Mouse (Mus musculus): ENCODE data around the gene Rnf157. TPM values are rescaled to one million over a fixed set of nuclear protein-coding genes. Genes with fewer than 3 reads are reported as not detected.
A peak's percentile ranks its signal among the peaks of the same experiment; 100 is the strongest.

The Rnf157 gene
- polyA plus RNA-seq, 1 experiment from 2014 or later: 39.6 TPM

GRCm38 (mm10) chr11:116359652-116360051 is 53.2 kb downstream of the Rnf157 start:
- Histone ChIP-seq H3K36me3 (peaks cover 61% of the 10 kb centered on the region), H3K4me2 (no peak overlapping the region), H3K27me3 (no peaks in the 10 kb centered on the region), H3K4me3 (no peak overlapping the region), H3K9ac (0 out of 2 replicates have a peak overlapping the region, but pooled peaks have one; percentile 4), H3K27ac (peak overlapping the region; percentile 60; the same call in 1 of the 2 replicates), H3K9me3 (no peaks in the 10 kb centered on the region), H3K4me1 (replicated peaks) (peaks cover 20% of the 10 kb centered on the region)
- 80% methylated on average over 12 of the region's 12 CpGs for WGBS
- ATAC-seq (ENCODE audit: low FRiP score): no peak

- WGBS: 73% methylated on average over 15 of the region's 15 CpGs
- H3K9me3 ChIP-seq: no peaks in the 10 kb centered on the region
- H3K36me3 ChIP-seq: peaks cover 66% of the 10 kb centered on the region
- H3K27me3 ChIP-seq: no peaks in the 10 kb centered on the region
- peaks cover 20% of the 10 kb centered on the region for H3K4me1 ChIP-seq (replicated peaks)
- peak overlapping the region; percentile 60; the same call in 1 of the 2 replicates for H3K27ac ChIP-seq
- no peak overlapping the region for H3K4me3 ChIP-seq
- no peak for ATAC-seq (ENCODE audit: low FRiP score)
- H3K4me2 ChIP-seq: no peak overlapping the region
- 0 out of 2 replicates have a peak overlapping the region, but pooled peaks have one; percentile 4 for H3K9ac ChIP-seq
Measured at GRCm38 (mm10) chr11:116358926-116359637, 53.8 kb downstream of the Rnf157 start.

- no peak overlapping the region for H3K4me3 ChIP-seq
- no peak overlapping the region for H3K27ac ChIP-seq
- no peaks in the 10 kb centered on the region for H3K9me3 ChIP-seq
- no peaks in the 10 kb centered on the region for H3K27me3 ChIP-seq
- H3K36me3 ChIP-seq: peaks cover 75% of the 10 kb centered on the region
- WGBS: 41% methylated on average over 17 of the region's 17 CpGs
- H3K4me1 ChIP-seq (replicated peaks): peaks cover 10% of the 10 kb centered on the region
- H3K9ac ChIP-seq: no peak overlapping the region
- H3K4me2 ChIP-seq: no peak overlapping the region
- ATAC-seq (ENCODE audit: low FRiP score): no peak
Measured at GRCm38 (mm10) chr11:116354521-116354920, 58.3 kb downstream of the Rnf157 start.

GRCm38 (mm10) chr11:116353535-116353934 is 59.3 kb downstream of the Rnf157 start:
- no peak overlapping the region for H3K9ac ChIP-seq
- H3K4me1 ChIP-seq (replicated peaks): 0 out of 2 replicates have a peak, but pooled peaks cover 3% of the 10 kb centered on the region
- H3K27me3 ChIP-seq: no peaks in the 10 kb centered on the region
- no peak overlapping the region for H3K4me2 ChIP-seq
- H3K4me3 ChIP-seq: no peak overlapping the region
- no peak for ATAC-seq (ENCODE audit: low FRiP score)
- no peak overlapping the region for H3K27ac ChIP-seq
- no peaks in the 10 kb centered on the region for H3K9me3 ChIP-seq
- WGBS: 95% methylated on average over 8 of the region's 8 CpGs
- peaks cover 77% of the 10 kb centered on the region for H3K36me3 ChIP-seq

GRCm38 (mm10) chr11:116351294-116351693 is 61.5 kb downstream of the Rnf157 start:
- no peaks in the 10 kb centered on the region for H3K4me1 ChIP-seq (replicated peaks)
- no peaks in the 10 kb centered on the region for H3K27me3 ChIP-seq
- WGBS: 86% methylated on average over 5 of the region's 5 CpGs
- H3K9me3 ChIP-seq: no peaks in the 10 kb centered on the region
- no peak overlapping the region for H3K9ac ChIP-seq
- H3K36me3 ChIP-seq: peaks cover 90% of the 10 kb centered on the region
- H3K4me2 ChIP-seq: no peak overlapping the region
- no peak for ATAC-seq (ENCODE audit: low FRiP score)
- no peak overlapping the region for H3K27ac ChIP-seq
- no peak overlapping the region for H3K4me3 ChIP-seq

GRCm38 (mm10) chr11:116347955-116348354 is 64.9 kb downstream of the Rnf157 start:
- ATAC-seq (ENCODE audit: low FRiP score): no peak
- WGBS: 74% methylated on average over 5 of the region's 5 CpGs
- Histone ChIP-seq H3K9ac (0 out of 2 replicates have a peak overlapping the region, but pooled peaks have one; percentile 19), H3K4me1 (replicated peaks) (peaks cover 11% of the 10 kb centered on the region), H3K4me3 (no peak overlapping the region), H3K27me3 (no peaks in the 10 kb centered on the region), H3K36me3 (peaks cover 87% of the 10 kb centered on the region), H3K4me2 (no peak overlapping the region), H3K9me3 (no peaks in the 10 kb centered on the region), H3K27ac (no peak overlapping the region)

GRCm38 (mm10) chr11:116347012-116347411 is 65.8 kb downstream of the Rnf157 start:
- Histone ChIP-seq H3K4me1 (replicated peaks) (peaks cover 11% of the 10 kb centered on the region), H3K4me2 (no peak overlapping the region), H3K4me3 (no peak overlapping the region), H3K9ac (no peak overlapping the region), H3K9me3 (no peaks in the 10 kb centered on the region), H3K27ac (no peak overlapping the region), H3K36me3 (peaks cover 88% of the 10 kb centered on the region), H3K27me3 (no peaks in the 10 kb centered on the region)
- 80% methylated on average over 7 of the region's 7 CpGs for WGBS
- ATAC-seq (ENCODE audit: low FRiP score): no peak

GRCm38 (mm10) chr11:116342069-116342791 is 70.6 kb downstream of the Rnf157 start:
- H3K27ac ChIP-seq: peak overlapping the region; percentile 55
- 70% methylated on average over 25 of the region's 25 CpGs for WGBS
- peaks cover 6% of the 10 kb centered on the region for H3K27me3 ChIP-seq
- H3K36me3 ChIP-seq: peaks cover 86% of the 10 kb centered on the region
- H3K4me3 ChIP-seq: no peak overlapping the region
- H3K4me1 ChIP-seq (replicated peaks): peaks cover 12% of the 10 kb centered on the region
- H3K9ac ChIP-seq: 0 out of 2 replicates have a peak overlapping the region, but pooled peaks have one; percentile 19
- no peak overlapping the region for H3K4me2 ChIP-seq
- no peak for ATAC-seq (ENCODE audit: low FRiP score)
- H3K9me3 ChIP-seq: no peaks in the 10 kb centered on the region

GRCm38 (mm10) chr11:116337531-116337930 is 75.3 kb downstream of the Rnf157 start:
- Histone ChIP-seq H3K9ac (peak overlapping the region; percentile 8; the same call in 1 of the 2 replicates), H3K4me1 (replicated peaks) (peaks cover 46% of the 10 kb centered on the region), H3K9me3 (no peaks in the 10 kb centered on the region), H3K27ac (no peak overlapping the region), H3K36me3 (peaks cover 43% of the 10 kb centered on the region), H3K4me2 (no peak overlapping the region), H3K4me3 (no peak overlapping the region), H3K27me3 (peaks cover 35% of the 10 kb centered on the region)
- no peak for ATAC-seq (ENCODE audit: low FRiP score)
- 86% methylated on average over 6 of the region's 6 CpGs for WGBS

GRCm38 (mm10) chr11:116337000-116337399 is 75.8 kb downstream of the Rnf157 start:
- ATAC-seq (ENCODE audit: low FRiP score): no peak
- H3K27me3 ChIP-seq: peaks cover 35% of the 10 kb centered on the region
- no peak overlapping the region for H3K4me3 ChIP-seq
- H3K4me1 ChIP-seq (replicated peaks): peaks cover 51% of the 10 kb centered on the region
- peak overlapping the region; percentile 83; the same call in 1 of the 2 replicates for H3K27ac ChIP-seq
- peaks cover 37% of the 10 kb centered on the region for H3K36me3 ChIP-seq
- H3K4me2 ChIP-seq: no peak overlapping the region
- H3K9me3 ChIP-seq: no peaks in the 10 kb centered on the region
- peak overlapping the region; percentile 8; the same call in 1 of the 2 replicates for H3K9ac ChIP-seq
- WGBS: 59% methylated on average over 12 of the region's 12 CpGs

GRCm38 (mm10) chr11:116336393-116336792 is 76.4 kb downstream of the Rnf157 start:
- no peaks in the 10 kb centered on the region for H3K9me3 ChIP-seq
- peaks cover 32% of the 10 kb centered on the region for H3K36me3 ChIP-seq
- peak overlapping the region; percentile 95 for H3K4me2 ChIP-seq
- peaks cover 58% of the 10 kb centered on the region for H3K4me1 ChIP-seq (replicated peaks)
- peaks cover 35% of the 10 kb centered on the region for H3K27me3 ChIP-seq
- H3K27ac ChIP-seq: peak overlapping the region; percentile 83; the same call in 1 of the 2 replicates
- 71% methylated on average over 4 of the region's 4 CpGs for WGBS
- H3K9ac ChIP-seq: peak overlapping the region; percentile 51; the same call in 1 of the 2 replicates
- ATAC-seq (ENCODE audit: low FRiP score): no peak
- no peak overlapping the region for H3K4me3 ChIP-seq

- peak within 1 kb of the TSS; percentile 47 for H3K4me3 ChIP-seq
- H3K4me2 ChIP-seq: peak within 1 kb of the TSS; percentile 95
- no peaks in the 10 kb centered on the region for H3K9me3 ChIP-seq
- peaks cover 25% of the 10 kb centered on the region for H3K36me3 ChIP-seq
- peaks cover 35% of the 10 kb centered on the region for H3K27me3 ChIP-seq
- peaks cover 67% of the 10 kb centered on the region for H3K4me1 ChIP-seq (replicated peaks)
- H3K27ac ChIP-seq: peak within 1 kb of the TSS; percentile 83
- WGBS: under 1% methylated on average over 58 of the region's 61 CpGs
- ATAC-seq (ENCODE audit: low FRiP score): peak; percentile 91
- peak within 1 kb of the TSS; percentile 67 for H3K9ac ChIP-seq
Measured at GRCm38 (mm10) chr11:116335244-116336036, 77.4 kb downstream of the Rnf157 start, which contains the start of gene Foxj1. Gene Foxj1, minus strand, starts transcription at chr11:116335399.
